Mouse (Mus musculus) kidney, embryonic 14.5 days (tissue): Measurements from ENCODE around the gene 1810024B03Rik. TPM values are rescaled to one million over a fixed set of nuclear protein-coding genes. Genes with fewer than 3 reads are reported as not detected.

Source experiments
- ATAC-seq: fragments of 200-750 bp; cut with Nextera tagmentation; 2 replicates; pipeline ENCODE4 v1.8.0; 2017; ENCODE audit warnings: moderate number of reproducible peaks, mild to moderate bottlenecking, moderate TSS enrichment, moderate library complexity; ENCODE audit not compliant: low FRiP score, low TSS enrichment
- H3K27ac ChIP-seq: fragments of 300-500 bp; sonication (generic); 2 replicates; pipeline ENCODE4 v1.5.1; 2014; ENCODE audit warnings: low read depth, mild to moderate bottlenecking, low read length, moderate library complexity, mixed read lengths
- H3K27me3 ChIP-seq: fragments of 300-500 bp; sonication (generic); 2 replicates; pipeline ENCODE4 v1.6.1; 2014; ENCODE audit warnings: mild to moderate bottlenecking, low read length; ENCODE audit not compliant: control insufficient read depth, insufficient read depth
- H3K36me3 ChIP-seq: fragments of 300-500 bp; sonication (generic); 2 replicates; pipeline ENCODE4 v1.6.1; 2014; ENCODE audit warnings: low read length, mixed read lengths; ENCODE audit not compliant: control insufficient read depth, insufficient read depth
- H3K4me1 ChIP-seq: fragments of 300-500 bp; sonication (generic); 2 replicates; pipeline ENCODE4 v1.6.1; 2014; ENCODE audit warnings: low read length, mixed read lengths; ENCODE audit not compliant: control insufficient read depth, insufficient read depth
- H3K4me2 ChIP-seq: fragments of 300-500 bp; sonication (generic); replicated peaks from 2 replicates; pipeline ENCODE4 v1.6.1; 2014; ENCODE audit warnings: low read depth, mild to moderate bottlenecking, low read length
- H3K4me3 ChIP-seq: fragments of 300-500 bp; sonication (generic); 2 replicates; pipeline ENCODE4 v1.5.1; 2014; ENCODE audit warnings: mild to moderate bottlenecking, low read length
- H3K9ac ChIP-seq: fragments of 300-500 bp; sonication (generic); 2 replicates; pipeline ENCODE4 v1.6.1; 2014; ENCODE audit warnings: low read depth, mild to moderate bottlenecking, low read length, moderate library complexity
- H3K9me3 ChIP-seq: fragments of 300-500 bp; sonication (generic); 2 replicates; pipeline ENCODE4 v1.6.1; 2016; ENCODE audit warnings: low read length; ENCODE audit not compliant: control insufficient read depth
- WGBS: fragments of 180-500 bp; shearing (Covaris S2); extraction: QIAGEN DNeasy Blood & Tissue Kit; methylation state at CpG from one replicate; pipeline ENCODE4 v1.1.7; 2014; 5-methylcytosine and 5-hydroxymethylcytosine counted together
- polyA plus RNA-seq: library from polyadenylated mRNA; unstranded; fragments of >200 nt; fragmentation: Nextera tagmentation; extraction: Ambion mirVana; gene quantifications from 2 replicates; pipeline ENCODE4 v1.2.1, GENCODE M21; 2014

The 1810024B03Rik gene
- polyA plus RNA-seq, 1 experiment from 2014 or later, result 2.7 TPM

DNA sequence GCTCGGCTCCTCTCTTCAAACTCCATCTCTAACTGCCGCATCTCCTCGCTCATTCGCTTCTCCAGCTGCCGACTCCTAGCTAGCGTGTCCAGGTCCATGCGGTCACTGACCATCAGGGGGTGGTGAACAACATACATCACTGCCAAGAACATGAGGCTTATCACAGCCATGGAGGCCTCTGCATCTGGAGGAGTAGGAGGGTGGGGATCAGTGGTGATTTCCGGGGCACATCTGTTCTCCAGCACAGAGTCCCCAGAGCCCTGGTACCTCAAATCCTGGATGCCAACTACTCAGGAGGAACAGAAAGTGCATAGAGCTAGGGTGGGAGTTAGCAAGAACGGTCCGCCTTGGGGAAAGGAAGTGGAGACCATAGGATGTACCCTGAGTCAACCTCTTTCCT, 66.0 kb downstream of the 1810024B03Rik start:
- no peak overlapping the region for H3K27ac ChIP-seq
- H3K9me3 ChIP-seq, result no peaks in the 10 kb centered on the region
- no peak for ATAC-seq
- H3K4me3 ChIP-seq, result no peak overlapping the region; the same call in 1 of the 2 replicates
- H3K9ac ChIP-seq, result no peak overlapping the region
- H3K27me3 ChIP-seq, result no peaks in the 10 kb centered on the region
- peaks cover 2% of the 10 kb centered on the region; the same call in 1 of the 2 replicates for H3K4me1 ChIP-seq
- peaks cover 14% of the 10 kb centered on the region; the same call in 1 of the 2 replicates for H3K36me3 ChIP-seq
- 76% methylated on average over 10 of the region's 10 CpGs for WGBS
- peak overlapping the region; percentile 66 for H3K4me2 ChIP-seq

DNA sequence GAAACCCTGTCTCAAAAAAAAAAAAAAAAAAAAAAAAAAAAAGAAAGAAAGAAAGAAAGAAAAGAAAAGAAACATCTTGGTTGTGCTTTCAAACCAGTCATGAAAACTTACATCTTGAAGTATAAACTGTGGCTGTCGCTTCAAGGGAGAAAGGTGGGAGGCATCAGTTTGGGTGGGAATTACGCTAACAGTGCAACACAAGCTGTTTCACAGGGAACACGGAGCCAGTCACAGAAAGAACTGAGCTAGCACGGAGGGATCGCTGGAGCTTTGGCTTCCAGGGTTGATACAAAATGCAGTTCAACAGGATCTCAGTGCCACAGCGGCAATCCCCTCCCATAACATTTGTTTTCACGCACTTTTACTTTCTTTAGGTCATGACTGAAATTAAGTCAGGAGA, 68.1 kb downstream of the 1810024B03Rik start:
- 91% methylated on average over 7 of the region's 7 CpGs for WGBS

GRCm38 (mm10) chr2:127139605-127140004, 68.5 kb downstream of the 1810024B03Rik start:
- H3K36me3 ChIP-seq, result peaks cover 14% of the 10 kb centered on the region; the same call in 1 of the 2 replicates
- no peak overlapping the region for H3K4me3 ChIP-seq
- peaks cover 9% of the 10 kb centered on the region; the same call in 1 of the 2 replicates for H3K4me1 ChIP-seq
- 96% methylated on average over 1 of the region's 1 CpGs for WGBS
- no peak overlapping the region for H3K9ac ChIP-seq
- no peaks in the 10 kb centered on the region for H3K9me3 ChIP-seq
- H3K4me2 ChIP-seq, result no peak overlapping the region
- no peaks in the 10 kb centered on the region for H3K27me3 ChIP-seq
- H3K27ac ChIP-seq, result no peak overlapping the region
- ATAC-seq, result no peak

More for the DNA sequence above, 68.1 kb downstream of the 1810024B03Rik start:
- ATAC-seq, result no peak
- H3K9me3 ChIP-seq, result no peaks in the 10 kb centered on the region
- no peaks in the 10 kb centered on the region for H3K27me3 ChIP-seq
- no peak overlapping the region for H3K4me2 ChIP-seq
- no peak overlapping the region for H3K27ac ChIP-seq
- H3K9ac ChIP-seq, result no peak overlapping the region
- H3K4me3 ChIP-seq, result no peak overlapping the region
- peaks cover 9% of the 10 kb centered on the region; the same call in 1 of the 2 replicates for H3K4me1 ChIP-seq
- H3K36me3 ChIP-seq, result peaks cover 14% of the 10 kb centered on the region; the same call in 1 of the 2 replicates

DNA sequence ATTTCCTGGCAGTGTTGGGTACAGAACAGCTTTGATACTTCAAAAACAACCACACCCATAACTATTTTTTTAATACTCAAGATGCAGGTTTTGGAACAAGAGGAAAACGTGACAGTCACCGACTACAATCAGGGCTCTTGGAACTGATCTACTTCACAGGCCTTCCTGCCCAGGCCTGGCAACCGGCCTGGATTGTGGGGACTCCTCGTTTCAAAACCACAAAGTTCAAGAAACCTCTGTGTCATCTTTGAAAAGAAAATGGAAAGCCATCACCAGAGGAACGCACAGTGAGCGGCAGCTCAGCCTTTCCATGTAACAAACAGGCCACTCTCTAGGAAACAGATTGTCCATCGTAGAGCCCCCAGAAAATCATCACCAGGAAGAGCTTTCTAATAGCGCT, 69.0 kb downstream of the 1810024B03Rik start:
- Histone ChIP-seq H3K27ac (no peak overlapping the region), H3K4me1 (peaks cover 9% of the 10 kb centered on the region; the same call in 1 of the 2 replicates), H3K4me2 (no peak overlapping the region), H3K27me3 (no peaks in the 10 kb centered on the region), H3K9ac (no peak overlapping the region), H3K4me3 (no peak overlapping the region), H3K36me3 (peaks cover 14% of the 10 kb centered on the region; the same call in 1 of the 2 replicates), H3K9me3 (no peaks in the 10 kb centered on the region)
- no peak for ATAC-seq
- WGBS, result 95% methylated on average over 8 of the region's 8 CpGs

DNA sequence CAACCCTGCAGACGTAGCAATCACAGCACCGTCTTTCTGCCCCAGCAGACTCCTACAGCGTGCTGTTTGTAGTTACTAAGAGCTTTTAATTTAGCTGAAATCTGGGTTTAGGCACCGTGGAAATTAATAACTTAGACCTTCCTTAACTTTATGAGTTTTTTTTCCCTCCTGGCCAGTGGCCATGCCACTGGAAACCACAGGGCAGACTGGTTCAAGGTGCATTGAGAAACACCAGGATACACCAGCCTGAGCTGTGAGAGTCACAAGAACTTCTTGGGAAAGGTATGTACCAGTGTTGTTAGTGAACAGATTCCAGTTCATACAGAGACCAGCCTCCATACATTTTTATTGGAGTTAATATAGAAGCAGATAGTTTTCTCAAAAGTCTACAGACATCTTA, 69.6 kb downstream of the 1810024B03Rik start:
- peaks cover 14% of the 10 kb centered on the region; the same call in 1 of the 2 replicates for H3K36me3 ChIP-seq
- H3K27me3 ChIP-seq, result no peaks in the 10 kb centered on the region
- no peak overlapping the region for H3K4me2 ChIP-seq
- H3K4me1 ChIP-seq, result peaks cover 9% of the 10 kb centered on the region; the same call in 1 of the 2 replicates
- no peaks in the 10 kb centered on the region for H3K9me3 ChIP-seq
- no peak overlapping the region for H3K9ac ChIP-seq
- WGBS, result 78% methylated on average over 4 of the region's 4 CpGs
- H3K27ac ChIP-seq, result no peak overlapping the region
- no peak for ATAC-seq
- H3K4me3 ChIP-seq, result no peak overlapping the region

GRCm38 (mm10) chr2:127137838-127138420, 70.2 kb downstream of the 1810024B03Rik start:
- no peak overlapping the region for H3K27ac ChIP-seq
- H3K9ac ChIP-seq, result no peak overlapping the region
- H3K4me3 ChIP-seq, result no peak overlapping the region
- H3K4me2 ChIP-seq, result no peak overlapping the region
- H3K36me3 ChIP-seq, result peaks cover 14% of the 10 kb centered on the region; the same call in 1 of the 2 replicates
- H3K4me1 ChIP-seq, result peaks cover 9% of the 10 kb centered on the region; the same call in 1 of the 2 replicates
- WGBS, result 82% methylated on average over 10 of the region's 10 CpGs
- ATAC-seq, result no peak
- no peaks in the 10 kb centered on the region for H3K9me3 ChIP-seq
- no peaks in the 10 kb centered on the region for H3K27me3 ChIP-seq

- WGBS, result 25% methylated on average over 5 of the region's 5 CpGs
- H3K27me3 ChIP-seq, result no peaks in the 10 kb centered on the region
- H3K9ac ChIP-seq, result no peak overlapping the region
- H3K27ac ChIP-seq, result peak overlapping the region; percentile 48; the same call in 1 of the 2 replicates
- H3K9me3 ChIP-seq, result no peaks in the 10 kb centered on the region
- H3K4me1 ChIP-seq, result peaks cover 17% of the 10 kb centered on the region
- peak; percentile 47 for ATAC-seq
- H3K36me3 ChIP-seq, result peaks cover 14% of the 10 kb centered on the region; the same call in 1 of the 2 replicates
- no peak overlapping the region for H3K4me2 ChIP-seq
- no peak overlapping the region for H3K4me3 ChIP-seq
Observed at GRCm38 (mm10) chr2:127136979-127137378, 71.1 kb downstream of the 1810024B03Rik start.

Other genes with a start within 250 kb of the 1810024B03Rik start
- 4.5 and 11.1 TPM in 2 replicates for gene Ap4e1, start 199.6 kb downstream of the 1810024B03Rik start, polyA plus RNA-seq
- 39.6 and 43.4 TPM in 2 replicates for gene Blvra, start 137.6 kb downstream of the 1810024B03Rik start, polyA plus RNA-seq
- 67.3 and 103 TPM in 2 replicates for gene Ncaph, start 74.3 kb downstream of the 1810024B03Rik start, polyA plus RNA-seq
- gene Itpripl1, start 64.8 kb downstream of the 1810024B03Rik start, polyA plus RNA-seq, result 22.7 and 22.8 TPM in 2 replicates
- 62.7 and 85.9 TPM in 2 replicates for gene Snrnp200, start 106 bp upstream of the 1810024B03Rik start, polyA plus RNA-seq
- gene Ciao1, start 39.5 kb upstream of the 1810024B03Rik start, polyA plus RNA-seq, result 60.1 and 62.5 TPM in 2 replicates
- gene Tmem127, start 39.6 kb upstream of the 1810024B03Rik start, polyA plus RNA-seq, result 13.5 and 19.8 TPM in 2 replicates
- gene Stard7, start 61.9 kb upstream of the 1810024B03Rik start, polyA plus RNA-seq, result 53.0 and 102 TPM in 2 replicates
- 13.0 and 14.2 TPM in 2 replicates for gene Dusp2, start 127.9 kb upstream of the 1810024B03Rik start, polyA plus RNA-seq
- gene Astl, start 130.4 kb upstream of the 1810024B03Rik start, polyA plus RNA-seq, result not detected in 2 replicates
- 0.69 and 1.8 TPM in 2 replicates for gene Adra2b, start 154.9 kb upstream of the 1810024B03Rik start, polyA plus RNA-seq
- gene Gpat2, start 216.9 kb upstream of the 1810024B03Rik start, polyA plus RNA-seq, result 0.15 TPM in 1 of 2 replicates, not detected in the other
- 29.5 and 29.7 TPM in 2 replicates for gene Fahd2a, start 236.3 kb upstream of the 1810024B03Rik start, polyA plus RNA-seq